Mouse (Mus musculus): ENCODE results near the gene Fli1. TPM values are rescaled to one million over a fixed set of nuclear protein-coding genes. Genes with fewer than 3 reads are reported as not detected.
A peak's percentile ranks its signal among the peaks of the same experiment; 100 is the strongest.

Fli1 gene
- polyA plus RNA-seq, 1 experiment = not detected

- no peak overlapping the region for H3ac ChIP-seq (ENCODE audit: control insufficient read depth, insufficient read length)
- no peak overlapping the region for H3K4me2 ChIP-seq (ENCODE audit: low read depth)
- peaks cover 61% of the 10 kb centered on the region for H3K27me3 ChIP-seq (ENCODE audit: control insufficient read depth, insufficient read depth, insufficient read length)
- H3K4me3 ChIP-seq = no peak overlapping the region
- no peak for TF ChIP-seq E2F4 (IDR thresholded peaks at IDR 0.05; ENCODE audit: insufficient read depth)
- no peak for TF ChIP-seq TCF12 (IDR thresholded peaks at IDR 0.05; ENCODE audit: insufficient read depth, poor library complexity, severe bottlenecking)
- TF ChIP-seq POLR2AphosphoS2 (IDR thresholded peaks at IDR 0.05; ENCODE audit: insufficient read length, low read depth) = no peak
- no peak for TF ChIP-seq POLR2A (IDR thresholded peaks at IDR 0.05; ENCODE audit: insufficient read length, low read depth)
- no peaks in the 10 kb centered on the region for H3K79me2 ChIP-seq (ENCODE audit: control insufficient read depth, insufficient read depth)
- H3K36me3 ChIP-seq (ENCODE audit: control insufficient read depth, insufficient read depth) = no peaks in the 10 kb centered on the region
Observed at GRCm38 (mm10) chr9:32565309-32565708, 22.6 kb upstream of the Fli1 start.

GRCm38 (mm10) chr9:32562837-32563236 lies 20.2 kb upstream of the Fli1 start:
- H3K79me2 ChIP-seq (ENCODE audit: control insufficient read depth, insufficient read depth) = no peaks in the 10 kb centered on the region
- H3ac ChIP-seq (ENCODE audit: control insufficient read depth, insufficient read length) = no peak overlapping the region
- H3K4me2 ChIP-seq (ENCODE audit: low read depth) = no peak overlapping the region
- H3K27me3 ChIP-seq (ENCODE audit: control insufficient read depth, insufficient read depth, insufficient read length) = peaks cover 66% of the 10 kb centered on the region
- no peaks in the 10 kb centered on the region for H3K36me3 ChIP-seq (ENCODE audit: control insufficient read depth, insufficient read depth)
- TF ChIP-seq CEBPB (IDR thresholded peaks at IDR 0.05; ENCODE audit: insufficient read depth, poor library complexity, severe bottlenecking) (no peak), USF1 (IDR thresholded peaks at IDR 0.05; ENCODE audit: low read depth) (no peak), REST (IDR thresholded peaks at IDR 0.05; ENCODE audit: insufficient read depth, insufficient read length) (no peak)
- no peak overlapping the region for H3K4me3 ChIP-seq

- Histone ChIP-seq H3ac (ENCODE audit: control insufficient read depth, insufficient read length) (no peak overlapping the region), H3K4me2 (ENCODE audit: low read depth) (peak overlapping the region; percentile 7), H3K4me3 (no peak overlapping the region), H3K27me3 (ENCODE audit: control insufficient read depth, insufficient read depth, insufficient read length) (peaks cover 70% of the 10 kb centered on the region), H3K36me3 (ENCODE audit: control insufficient read depth, insufficient read depth) (no peaks in the 10 kb centered on the region), H3K79me2 (ENCODE audit: control insufficient read depth, insufficient read depth) (no peaks in the 10 kb centered on the region)
- TF ChIP-seq USF1 (IDR thresholded peaks at IDR 0.05; ENCODE audit: low read depth) = no peak
- TF ChIP-seq MYOD1 (IDR thresholded peaks at IDR 0.05; ENCODE audit: control insufficient read depth in 1 of 3, insufficient read length in 2 of 3, low read depth in 2 of 3) = no peak
- TF ChIP-seq MYOG (IDR thresholded peaks at IDR 0.05; ENCODE audit: control insufficient read depth in 1 of 3, insufficient read depth in 1 of 3, insufficient read length in 2 of 3, low read depth in 2 of 3) = no peak
- TF ChIP-seq MAX (IDR thresholded peaks at IDR 0.05; ENCODE audit: low read depth) = no peak
- TF ChIP-seq TCF3 (IDR thresholded peaks at IDR 0.05; ENCODE audit: insufficient read length, low read depth) = no peak
- no peak for TF ChIP-seq E2F4 (IDR thresholded peaks at IDR 0.05; ENCODE audit: insufficient read depth)
- no peak for TF ChIP-seq POLR2AphosphoS2 (IDR thresholded peaks at IDR 0.05; ENCODE audit: insufficient read length, low read depth)
- no peak for TF ChIP-seq SRF (IDR thresholded peaks at IDR 0.05; ENCODE audit: control insufficient read depth, insufficient read length, low read depth)
- TF ChIP-seq POLR2A (IDR thresholded peaks at IDR 0.05; ENCODE audit: insufficient read length, low read depth) = no peak
- no peak for TF ChIP-seq CEBPB (IDR thresholded peaks at IDR 0.05; ENCODE audit: insufficient read depth, poor library complexity, severe bottlenecking)
- no peak for TF ChIP-seq TCF12 (IDR thresholded peaks at IDR 0.05; ENCODE audit: insufficient read depth, poor library complexity, severe bottlenecking)
- no peak for TF ChIP-seq REST (IDR thresholded peaks at IDR 0.05; ENCODE audit: insufficient read depth, insufficient read length)
Observed at GRCm38 (mm10) chr9:32562409-32562808, 19.7 kb upstream of the Fli1 start.

GRCm38 (mm10) chr9:32561190-32561890 lies 18.7 kb upstream of the Fli1 start:
- Histone ChIP-seq H3K27me3 (ENCODE audit: control insufficient read depth, insufficient read depth, insufficient read length) (peaks cover 73% of the 10 kb centered on the region), H3K79me2 (ENCODE audit: control insufficient read depth, insufficient read depth) (no peaks in the 10 kb centered on the region), H3ac (ENCODE audit: control insufficient read depth, insufficient read length) (no peak overlapping the region), H3K4me2 (ENCODE audit: low read depth) (no peak overlapping the region), H3K4me3 (no peak overlapping the region), H3K36me3 (ENCODE audit: control insufficient read depth, insufficient read depth) (no peaks in the 10 kb centered on the region)
- TF ChIP-seq MAX (IDR thresholded peaks at IDR 0.05; ENCODE audit: low read depth) (no peak), USF1 (IDR thresholded peaks at IDR 0.05; ENCODE audit: low read depth) (no peak), TCF12 (IDR thresholded peaks at IDR 0.05; ENCODE audit: insufficient read depth, poor library complexity, severe bottlenecking) (no peak)

GRCm38 (mm10) chr9:32559859-32560258 lies 17.2 kb upstream of the Fli1 start:
- Histone ChIP-seq H3ac (ENCODE audit: control insufficient read depth, insufficient read length) (no peak overlapping the region), H3K79me2 (ENCODE audit: control insufficient read depth, insufficient read depth) (no peaks in the 10 kb centered on the region), H3K27me3 (ENCODE audit: control insufficient read depth, insufficient read depth, insufficient read length) (peaks cover 69% of the 10 kb centered on the region), H3K4me2 (ENCODE audit: low read depth) (no peak overlapping the region), H3K36me3 (ENCODE audit: control insufficient read depth, insufficient read depth) (no peaks in the 10 kb centered on the region), H3K4me3 (no peak overlapping the region)
- TF ChIP-seq TCF3 (IDR thresholded peaks at IDR 0.05; ENCODE audit: insufficient read length, low read depth) (no peak), POLR2A (IDR thresholded peaks at IDR 0.05; ENCODE audit: insufficient read length, low read depth) (no peak), REST (IDR thresholded peaks at IDR 0.05; ENCODE audit: insufficient read depth, insufficient read length) (no peak), MYOD1 (IDR thresholded peaks at IDR 0.05; ENCODE audit: control insufficient read depth in 1 of 3, insufficient read length in 2 of 3, low read depth in 2 of 3) (no peak), SRF (IDR thresholded peaks at IDR 0.05; ENCODE audit: control insufficient read depth, insufficient read length, low read depth) (no peak), TCF12 (IDR thresholded peaks at IDR 0.05; ENCODE audit: insufficient read depth, poor library complexity, severe bottlenecking) (no peak), MAX (IDR thresholded peaks at IDR 0.05; ENCODE audit: low read depth) (no peak), MYOG (IDR thresholded peaks at IDR 0.05; ENCODE audit: control insufficient read depth in 1 of 3, insufficient read depth in 1 of 3, insufficient read length in 2 of 3, low read depth in 2 of 3) (no peak), POLR2AphosphoS2 (IDR thresholded peaks at IDR 0.05; ENCODE audit: insufficient read length, low read depth) (no peak), USF1 (IDR thresholded peaks at IDR 0.05; ENCODE audit: low read depth) (no peak), E2F4 (IDR thresholded peaks at IDR 0.05; ENCODE audit: insufficient read depth) (no peak), CEBPB (IDR thresholded peaks at IDR 0.05; ENCODE audit: insufficient read depth, poor library complexity, severe bottlenecking) (no peak)

Measured in myocyte (in vitro differentiated cells).